Mouse (Mus musculus): ENCODE data around the gene Gm3336. TPM values are rescaled to one million over a fixed set of nuclear protein-coding genes. Genes with fewer than 3 reads are reported as not detected.

Gene Gm3336
- total and polyA plus RNA-seq, 3 experiments, result 0.25 to 0.49 TPM; not detected in 1

GRCm38 (mm10) chr8:70771217-70771616 is 52.9 kb downstream of the Gm3336 start:
- Histone ChIP-seq H3K27me3 (replicated peaks) (no peaks in the 10 kb centered on the region), H3K36me3 (replicated peaks in 1 of 2; ENCODE audit: control insufficient read depth in 1 of 2, insufficient read depth in 1 of 2, low read length in 1 of 2) (peaks cover 32 to 62% of the 10 kb centered on the region in 2 experiments), H3K9me3 (replicated peaks; ENCODE audit: low read length) (no peaks in the 10 kb centered on the region), H3K4me3 (replicated peaks in 1 of 3; ENCODE audit: low read depth in 2 of 3, low read length in 2 of 3, poor library complexity in 1 of 3) (no peak overlapping the region), H3K79me2 (replicated peaks; ENCODE audit: control insufficient read depth, extremely low read depth, insufficient read depth, poor library complexity, severe bottlenecking) (0 out of 2 replicates have a peak, but pooled peaks cover 7% of the 10 kb centered on the region), H3K4me2 (ENCODE audit: insufficient read depth, low read depth, poor library complexity, severe bottlenecking) (no peak overlapping the region), H3K9ac (ENCODE audit: insufficient read depth, low read depth) (no peak overlapping the region), H3K27ac (ENCODE audit: insufficient read depth, low read depth) (no peak overlapping the region), H3K4me1 (ENCODE audit: control insufficient read depth in 1 of 2, insufficient read depth in 2 of 2) (peaks cover 61 to 84% of the 10 kb centered on the region in 2 experiments)
- dilution Hi-C loops (cut with MboI; ENCODE audit: extremely low pct_ligation_motif_present, extremely low pct_unique_long_range_greater_than_20kb, low sequenced_read_pairs) (no loop called here), in situ Hi-C loops (cut with MboI; ENCODE audit: low pct_ligation_motif_present, low pct_unique_long_range_greater_than_20kb, low sequenced_read_pairs) (no loop called here)
- TF ChIP-seq JUN (IDR thresholded peaks at IDR 0.05; ENCODE audit: insufficient read depth, low read depth, low read length) (no peak), HCFC1 (IDR thresholded peaks at IDR 0.05; ENCODE audit: low read depth, low read length) (no peak), JUND (conservative IDR thresholded peaks at IDR 0.05; ENCODE audit: low read depth, low read length) (no peak), USF1 (IDR thresholded peaks at IDR 0.05; ENCODE audit: low read depth, low read length) (no peak), ELF1 (IDR thresholded peaks at IDR 0.05; ENCODE audit: low read depth, low read length) (no peak), SIN3A (IDR thresholded peaks at IDR 0.05; ENCODE audit: low read length) (no peak)
- DNase-seq (ENCODE audit: extremely low read depth), result no peak

GRCm38 (mm10) chr8:70772075-70772474 is 53.7 kb downstream of the Gm3336 start:
- Histone ChIP-seq H3K4me1 (ENCODE audit: control insufficient read depth in 1 of 2, insufficient read depth in 2 of 2) (peaks cover 61 to 82% of the 10 kb centered on the region in 2 experiments), H3K9me3 (replicated peaks; ENCODE audit: low read length) (no peaks in the 10 kb centered on the region), H3K79me2 (replicated peaks; ENCODE audit: control insufficient read depth, extremely low read depth, insufficient read depth, poor library complexity, severe bottlenecking) (0 out of 2 replicates have a peak, but pooled peaks cover 7% of the 10 kb centered on the region), H3K4me2 (ENCODE audit: insufficient read depth, low read depth, poor library complexity, severe bottlenecking) (no peak overlapping the region), H3K36me3 (replicated peaks in 1 of 2; ENCODE audit: control insufficient read depth in 1 of 2, insufficient read depth in 1 of 2, low read length in 1 of 2) (peaks cover 32 to 62% of the 10 kb centered on the region in 2 experiments), H3K4me3 (replicated peaks in 1 of 3; ENCODE audit: low read depth in 2 of 3, low read length in 2 of 3, poor library complexity in 1 of 3) (peak overlapping the region in 1 of 3 experiments; percentile 12), H3K9ac (ENCODE audit: insufficient read depth, low read depth) (no peak overlapping the region), H3K27me3 (replicated peaks) (no peaks in the 10 kb centered on the region), H3K27ac (ENCODE audit: insufficient read depth, low read depth) (no peak overlapping the region)
- in situ Hi-C loops (cut with MboI; ENCODE audit: low pct_ligation_motif_present, low pct_unique_long_range_greater_than_20kb, low sequenced_read_pairs), result no loop called here
- dilution Hi-C loops (cut with MboI; ENCODE audit: extremely low pct_ligation_motif_present, extremely low pct_unique_long_range_greater_than_20kb, low sequenced_read_pairs), result no loop called here
- no peak for DNase-seq (ENCODE audit: extremely low read depth)
- TF ChIP-seq TBP (conservative IDR thresholded peaks at IDR 0.05; ENCODE audit: low read depth, low read length) (no peak), POLR2AphosphoS2 (IDR thresholded peaks at IDR 0.05; ENCODE audit: low read depth, low read length) (no peak), HCFC1 (IDR thresholded peaks at IDR 0.05; ENCODE audit: low read depth, low read length) (no peak), BHLHE40 (IDR thresholded peaks at IDR 0.05; ENCODE audit: low read depth, low read length) (no peak), EP300 (IDR thresholded peaks at IDR 0.05; ENCODE audit: low read length) (no peak), USF1 (IDR thresholded peaks at IDR 0.05; ENCODE audit: low read depth, low read length) (no peak), TCF12 (IDR thresholded peaks at IDR 0.05; ENCODE audit: low read depth, low read length) (no peak), MAFK (IDR thresholded peaks at IDR 0.05; ENCODE audit: insufficient replicate concordance, low read length) (no peak), MEF2A (IDR thresholded peaks at IDR 0.05; ENCODE audit: borderline replicate concordance, low read depth, low read length) (no peak), JUND (conservative IDR thresholded peaks at IDR 0.05; ENCODE audit: low read depth, low read length) (no peak), GABPA (IDR thresholded peaks at IDR 0.05; ENCODE audit: insufficient replicate concordance, low read depth, low read length) (no peak), MAZ (IDR thresholded peaks at IDR 0.05; ENCODE audit: low read depth, low read length) (no peak), E2F4 (IDR thresholded peaks at IDR 0.05; ENCODE audit: insufficient replicate concordance, low read depth, low read length) (no peak)

Other genes with a start within 250 kb of the Gm3336 start
Only the 20 nearest of the 28 such genes appear.
- 9.8 TPM in 2 replicates for gene Ell, start 179.1 kb upstream of the Gm3336 start, total RNA-seq (2012; rRNA removed)
- gene Ell, start 179.1 kb upstream of the Gm3336 start, total RNA-seq (2014; rRNA removed), result 6.4 and 6.5 TPM in 2 replicates
- 14.0 and 17.9 TPM in 2 replicates for gene Ell, start 179.1 kb upstream of the Gm3336 start, polyA plus RNA-seq (2012; ENCODE audit: insufficient read length, low read depth)
- 141 and 174 TPM in 2 replicates for gene Isyna1, start 124.2 kb upstream of the Gm3336 start, total RNA-seq (2012; rRNA removed)
- gene Isyna1, start 124.2 kb upstream of the Gm3336 start, total RNA-seq (2014; rRNA removed), result 99.9 and 107 TPM in 2 replicates
- 139 and 163 TPM in 2 replicates for gene Isyna1, start 124.2 kb upstream of the Gm3336 start, polyA plus RNA-seq (2012; ENCODE audit: insufficient read length, low read depth)
- gene Ssbp4, start 109.7 kb upstream of the Gm3336 start, total RNA-seq (2012; rRNA removed), result 77.3 and 84.9 TPM in 2 replicates
- 31.0 and 41.3 TPM in 2 replicates for gene Ssbp4, start 109.7 kb upstream of the Gm3336 start, total RNA-seq (2014; rRNA removed)
- gene Ssbp4, start 109.7 kb upstream of the Gm3336 start, polyA plus RNA-seq (2012; ENCODE audit: insufficient read length, low read depth), result 114 and 128 TPM in 2 replicates
- 0.25 and 0.30 TPM in 2 replicates for gene Lrrc25, start 102.4 kb upstream of the Gm3336 start, total RNA-seq (2012; rRNA removed)
- 2.4 and 2.6 TPM in 2 replicates for gene Lrrc25, start 102.4 kb upstream of the Gm3336 start, total RNA-seq (2014; rRNA removed)
- 4.0 and 5.9 TPM in 2 replicates for gene Lrrc25, start 102.4 kb upstream of the Gm3336 start, polyA plus RNA-seq (2012; ENCODE audit: insufficient read length, low read depth)
- gene Gdf15, start 86.1 kb upstream of the Gm3336 start, total RNA-seq (2012; rRNA removed), result 0.21 TPM in 1 of 2 replicates, not detected in the other
- gene Gdf15, start 86.1 kb upstream of the Gm3336 start, total RNA-seq (2014; rRNA removed), result not detected in 2 replicates
- 0.16 TPM in 1 of 2 replicates, not detected in the other for gene Gdf15, start 86.1 kb upstream of the Gm3336 start, polyA plus RNA-seq (2012; ENCODE audit: insufficient read length, low read depth)
- 15.2 and 22.9 TPM in 2 replicates for gene Pgpep1, start 58.2 kb upstream of the Gm3336 start, total RNA-seq (2012; rRNA removed)
- 10.3 and 12.3 TPM in 2 replicates for gene Pgpep1, start 58.2 kb upstream of the Gm3336 start, total RNA-seq (2014; rRNA removed)
- 30.0 and 35.1 TPM in 2 replicates for gene Pgpep1, start 58.2 kb upstream of the Gm3336 start, polyA plus RNA-seq (2012; ENCODE audit: insufficient read length, low read depth)
- 135 and 168 TPM in 2 replicates for gene Lsm4, start 45.3 kb upstream of the Gm3336 start, total RNA-seq (2012; rRNA removed)
- gene Lsm4, start 45.3 kb upstream of the Gm3336 start, total RNA-seq (2014; rRNA removed), result 134 and 143 TPM in 2 replicates
- gene Lsm4, start 45.3 kb upstream of the Gm3336 start, polyA plus RNA-seq (2012; ENCODE audit: insufficient read length, low read depth), result 240 and 256 TPM in 2 replicates
- gene Jund, start 19.6 kb upstream of the Gm3336 start, total RNA-seq (2012; rRNA removed), result 279 and 287 TPM in 2 replicates
- 147 and 191 TPM in 2 replicates for gene Jund, start 19.6 kb upstream of the Gm3336 start, total RNA-seq (2014; rRNA removed)
- gene Jund, start 19.6 kb upstream of the Gm3336 start, polyA plus RNA-seq (2012; ENCODE audit: insufficient read length, low read depth), result 255 and 283 TPM in 2 replicates
- not detected in 2 replicates for gene Iqcn, start 15.1 kb upstream of the Gm3336 start, total RNA-seq (2012; rRNA removed)
- gene Iqcn, start 15.1 kb upstream of the Gm3336 start, total RNA-seq (2014; rRNA removed), result not detected in 2 replicates
- gene Iqcn, start 15.1 kb upstream of the Gm3336 start, polyA plus RNA-seq (2012; ENCODE audit: insufficient read length, low read depth), result 0.07 TPM in 1 of 2 replicates, not detected in the other
- 3.8 and 4.7 TPM in 2 replicates for gene Pde4c, start 5.2 kb downstream of the Gm3336 start, total RNA-seq (2012; rRNA removed)
- 2.3 and 3.1 TPM in 2 replicates for gene Pde4c, start 5.2 kb downstream of the Gm3336 start, total RNA-seq (2014; rRNA removed)
- gene Pde4c, start 5.2 kb downstream of the Gm3336 start, polyA plus RNA-seq (2012; ENCODE audit: insufficient read length, low read depth), result 6.5 TPM in 2 replicates
- gene Rab3a, start 36.1 kb downstream of the Gm3336 start, total RNA-seq (2012; rRNA removed), result 1.8 and 1.9 TPM in 2 replicates
- 0.32 and 0.87 TPM in 2 replicates for gene Rab3a, start 36.1 kb downstream of the Gm3336 start, total RNA-seq (2014; rRNA removed)
- gene Rab3a, start 36.1 kb downstream of the Gm3336 start, polyA plus RNA-seq (2012; ENCODE audit: insufficient read length, low read depth), result 0.65 and 0.99 TPM in 2 replicates
- 25.3 and 28.5 TPM in 2 replicates for gene Mpv17l2, start 42.4 kb downstream of the Gm3336 start, total RNA-seq (2012; rRNA removed)
- gene Mpv17l2, start 42.4 kb downstream of the Gm3336 start, total RNA-seq (2014; rRNA removed), result 22.8 and 27.1 TPM in 2 replicates
- 31.9 and 36.1 TPM in 2 replicates for gene Mpv17l2, start 42.4 kb downstream of the Gm3336 start, polyA plus RNA-seq (2012; ENCODE audit: insufficient read length, low read depth)
- gene Pik3r2, start 58.2 kb downstream of the Gm3336 start, total RNA-seq (2012; rRNA removed), result 37.4 and 45.9 TPM in 2 replicates
- 12.4 and 13.8 TPM in 2 replicates for gene Pik3r2, start 58.2 kb downstream of the Gm3336 start, total RNA-seq (2014; rRNA removed)
- gene Pik3r2, start 58.2 kb downstream of the Gm3336 start, polyA plus RNA-seq (2012; ENCODE audit: insufficient read length, low read depth), result 16.3 and 25.8 TPM in 2 replicates
- gene Mast3, start 86.5 kb downstream of the Gm3336 start, total RNA-seq (2012; rRNA removed), result 11.3 and 11.6 TPM in 2 replicates
- gene Mast3, start 86.5 kb downstream of the Gm3336 start, total RNA-seq (2014; rRNA removed), result 3.3 and 7.0 TPM in 2 replicates
- 22.2 and 23.4 TPM in 2 replicates for gene Mast3, start 86.5 kb downstream of the Gm3336 start, polyA plus RNA-seq (2012; ENCODE audit: insufficient read length, low read depth)
- gene Il12rb1, start 89.9 kb downstream of the Gm3336 start, total RNA-seq (2012; rRNA removed), result 17.3 and 23.2 TPM in 2 replicates
- gene Il12rb1, start 89.9 kb downstream of the Gm3336 start, total RNA-seq (2014; rRNA removed), result 4.5 and 5.6 TPM in 2 replicates
- 11.4 and 12.5 TPM in 2 replicates for gene Il12rb1, start 89.9 kb downstream of the Gm3336 start, polyA plus RNA-seq (2012; ENCODE audit: insufficient read length, low read depth)
- gene Arrdc2, start 121.2 kb downstream of the Gm3336 start, total RNA-seq (2012; rRNA removed), result 7.2 and 8.0 TPM in 2 replicates
- gene Arrdc2, start 121.2 kb downstream of the Gm3336 start, total RNA-seq (2014; rRNA removed), result 5.6 and 8.8 TPM in 2 replicates
- 4.3 and 6.1 TPM in 2 replicates for gene Arrdc2, start 121.2 kb downstream of the Gm3336 start, polyA plus RNA-seq (2012; ENCODE audit: insufficient read length, low read depth)
- 0.13 and 0.21 TPM in 2 replicates for gene Kcnn1, start 144.7 kb downstream of the Gm3336 start, total RNA-seq (2012; rRNA removed)
- not detected in 2 replicates for gene Kcnn1, start 144.7 kb downstream of the Gm3336 start, total RNA-seq (2014; rRNA removed)
- not detected in 2 replicates for gene Kcnn1, start 144.7 kb downstream of the Gm3336 start, polyA plus RNA-seq (2012; ENCODE audit: insufficient read length, low read depth)
- 58.7 and 62.9 TPM in 2 replicates for gene Ccdc124, start 155.4 kb downstream of the Gm3336 start, total RNA-seq (2012; rRNA removed)
- 29.2 and 36.2 TPM in 2 replicates for gene Ccdc124, start 155.4 kb downstream of the Gm3336 start, total RNA-seq (2014; rRNA removed)
- 82.0 and 113 TPM in 2 replicates for gene Ccdc124, start 155.4 kb downstream of the Gm3336 start, polyA plus RNA-seq (2012; ENCODE audit: insufficient read length, low read depth)
- gene Slc5a5, start 174.2 kb downstream of the Gm3336 start, total RNA-seq (2012; rRNA removed), result 0.04 and 0.21 TPM in 2 replicates
- 0.16 TPM in 1 of 2 replicates, not detected in the other for gene Slc5a5, start 174.2 kb downstream of the Gm3336 start, total RNA-seq (2014; rRNA removed)
- gene Slc5a5, start 174.2 kb downstream of the Gm3336 start, polyA plus RNA-seq (2012; ENCODE audit: insufficient read length, low read depth), result 0.26 and 0.41 TPM in 2 replicates
- 4,693 and 5,917 TPM in 2 replicates for gene Rpl18a, start 178.9 kb downstream of the Gm3336 start, total RNA-seq (2012; rRNA removed)
- 1,807 and 2,035 TPM in 2 replicates for gene Rpl18a, start 178.9 kb downstream of the Gm3336 start, total RNA-seq (2014; rRNA removed)
- gene Rpl18a, start 178.9 kb downstream of the Gm3336 start, polyA plus RNA-seq (2012; ENCODE audit: insufficient read length, low read depth), result 3,837 and 4,364 TPM in 2 replicates

Measured in CH12.LX (cell line).